Mouse (Mus musculus) thymus, postnatal 14 days (tissue): Measurements from ENCODE around the gene Arid3b.

Experiments used
- DNase-seq: peaks from one replicate; pipeline ENCODE4 v3.0.0; 2021

The Arid3b gene

DNA sequence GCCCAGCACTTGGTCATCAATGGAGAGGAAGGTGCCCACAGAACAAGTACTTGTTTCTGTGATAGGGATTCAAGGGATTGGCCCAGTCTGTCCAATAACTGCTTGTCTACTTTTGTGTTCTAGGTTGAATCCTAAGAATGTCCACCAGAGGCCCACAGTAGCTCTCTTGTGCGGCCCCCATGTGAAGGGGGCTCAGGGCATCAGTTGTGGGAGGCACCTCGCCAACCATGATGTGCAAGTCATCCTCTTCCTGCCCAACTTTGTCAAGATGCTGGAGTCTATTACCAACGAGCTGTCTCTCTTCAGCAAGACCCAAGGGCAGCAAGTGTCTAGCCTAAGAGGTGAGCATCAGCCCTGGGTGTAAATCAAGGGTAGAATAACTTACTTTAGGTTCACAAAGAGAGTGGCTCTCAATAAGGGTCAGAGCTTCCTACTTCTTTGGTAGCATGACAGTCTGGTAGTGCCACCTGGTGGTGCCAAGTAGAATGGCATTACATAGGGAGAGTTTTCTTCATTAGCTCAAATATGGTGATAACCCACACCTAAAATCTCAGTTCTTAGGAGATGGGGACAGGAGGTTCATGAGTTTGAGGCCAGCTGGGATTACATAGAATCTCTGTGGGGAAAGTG is 92.0 kb downstream of the Arid3b start:
- peak; percentile 51 for DNase-seq
